Mouse (Mus musculus): Measurements from ENCODE around the gene Ugt1a6b. TPM values are rescaled to one million over a fixed set of nuclear protein-coding genes. Genes with fewer than 3 reads are reported as not detected.

Ugt1a6b gene
- polyA plus RNA-seq, 1 experiment = not detected

DNA sequence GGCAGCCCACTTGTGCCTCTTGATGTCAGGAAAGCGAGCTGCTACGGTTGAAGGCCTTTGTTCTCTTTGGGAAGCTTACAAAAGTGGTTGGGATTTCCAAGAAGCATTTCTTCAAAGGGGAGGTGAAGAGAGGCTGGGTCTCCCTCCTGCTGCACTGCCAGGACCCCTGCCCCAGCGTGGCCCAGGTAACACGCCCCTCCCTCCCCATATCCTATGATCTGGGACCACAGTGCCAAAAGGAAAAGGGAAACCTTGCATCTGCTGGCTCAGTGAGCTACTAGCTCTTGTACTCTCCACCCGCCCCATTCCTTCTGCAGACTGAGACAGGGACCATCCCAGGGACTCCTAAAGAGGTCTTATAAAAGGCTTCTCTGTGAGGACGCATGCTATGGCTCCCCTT lies 154.6 kb downstream of the Ugt1a6b start:
- TF ChIP-seq POLR2A (IDR thresholded peaks at IDR 0.05; ENCODE audit: insufficient read depth, low read depth, low read length) (no peak), CTCF (IDR thresholded peaks at IDR 0.05; ENCODE audit: insufficient read depth, low read depth, low read length) (no peak)
- H3K4me3 ChIP-seq (ENCODE audit: insufficient read depth, low read depth, low read length) = no peak overlapping the region
- peaks cover 6% of the 10 kb centered on the region; the same call in 1 of the 2 replicates for H3K4me1 ChIP-seq (ENCODE audit: control insufficient read depth, insufficient read depth, low read length)
- no peak overlapping the region for H3K27ac ChIP-seq (ENCODE audit: insufficient read depth, low read depth, low read length)
- WGBS = 81% methylated on average over 6 of the region's 6 CpGs

DNA sequence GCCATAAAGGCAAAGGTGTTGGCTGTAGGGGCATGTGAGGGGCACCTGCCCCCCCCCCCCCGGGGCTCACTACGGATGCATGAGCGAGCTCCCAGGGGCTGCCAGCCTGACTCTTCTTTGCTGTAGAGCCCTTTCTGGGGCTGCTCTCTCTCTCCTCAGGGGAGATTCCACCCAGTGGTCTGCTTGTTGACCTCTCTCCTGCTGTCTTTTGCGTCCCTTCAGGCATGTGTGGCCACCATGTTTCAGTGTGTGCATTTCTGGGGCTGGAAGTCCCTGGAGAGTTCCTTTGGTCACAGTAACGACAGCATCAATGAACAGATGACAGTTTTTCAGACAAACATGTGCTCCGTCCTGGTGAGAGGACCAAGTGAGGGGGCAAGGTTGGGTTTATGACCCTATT lies 155.3 kb downstream of the Ugt1a6b start:
- 71% methylated on average over 6 of the region's 6 CpGs for WGBS
- TF ChIP-seq POLR2A (IDR thresholded peaks at IDR 0.05; ENCODE audit: insufficient read depth, low read depth, low read length) = no peak
- no peak for TF ChIP-seq CTCF (IDR thresholded peaks at IDR 0.05; ENCODE audit: insufficient read depth, low read depth, low read length)
- no peak overlapping the region for H3K4me3 ChIP-seq (ENCODE audit: insufficient read depth, low read depth, low read length)
- H3K4me1 ChIP-seq (ENCODE audit: control insufficient read depth, insufficient read depth, low read length) = peaks cover 6% of the 10 kb centered on the region; the same call in 1 of the 2 replicates
- H3K27ac ChIP-seq (ENCODE audit: insufficient read depth, low read depth, low read length) = no peak overlapping the region

DNA sequence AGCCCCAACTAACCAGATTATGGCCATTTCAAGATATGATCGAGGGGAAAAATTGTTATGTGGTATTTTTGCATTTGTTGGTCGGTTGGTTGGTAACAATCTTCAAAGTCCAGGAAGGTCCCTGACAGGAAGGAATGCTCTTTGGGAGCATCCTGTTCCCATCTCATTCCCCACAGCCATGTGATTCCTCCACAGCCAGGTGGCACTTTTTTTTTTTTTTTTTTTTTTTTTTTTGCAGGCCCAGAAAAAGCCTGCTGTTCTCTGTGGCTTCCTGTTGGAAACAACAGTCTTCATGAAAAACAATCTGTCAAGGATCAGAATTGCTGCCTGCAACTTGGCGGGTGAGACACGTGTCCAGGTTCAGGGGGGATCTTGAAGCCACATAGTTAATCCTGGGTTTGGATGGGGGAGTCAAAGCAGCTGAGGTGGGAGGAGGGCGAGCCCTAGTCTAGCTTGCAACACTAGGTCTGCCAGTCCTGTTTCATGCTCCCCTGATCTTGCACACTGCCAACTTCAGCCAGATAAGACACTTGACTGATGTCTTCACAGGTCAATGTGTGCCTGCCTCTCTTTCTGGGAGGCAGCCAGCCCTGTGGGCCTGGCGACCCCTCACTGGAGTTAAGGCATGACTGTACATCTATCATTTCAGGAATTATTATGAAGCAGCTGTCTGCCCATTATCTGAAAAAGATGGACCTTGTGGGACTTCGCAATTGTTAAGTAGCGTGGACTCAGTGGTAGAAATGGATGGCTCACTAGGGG lies 156.0 kb downstream of the Ugt1a6b start:
- Histone ChIP-seq H3K4me1 (ENCODE audit: control insufficient read depth, insufficient read depth, low read length) (peaks cover 6% of the 10 kb centered on the region; the same call in 1 of the 2 replicates), H3K27ac (ENCODE audit: insufficient read depth, low read depth, low read length) (no peak overlapping the region), H3K4me3 (ENCODE audit: insufficient read depth, low read depth, low read length) (no peak overlapping the region)
- WGBS = 80% methylated on average over 8 of the region's 8 CpGs
- TF ChIP-seq POLR2A (IDR thresholded peaks at IDR 0.05; ENCODE audit: insufficient read depth, low read depth, low read length) (no peak), CTCF (IDR thresholded peaks at IDR 0.05; ENCODE audit: insufficient read depth, low read depth, low read length) (no peak)

DNA sequence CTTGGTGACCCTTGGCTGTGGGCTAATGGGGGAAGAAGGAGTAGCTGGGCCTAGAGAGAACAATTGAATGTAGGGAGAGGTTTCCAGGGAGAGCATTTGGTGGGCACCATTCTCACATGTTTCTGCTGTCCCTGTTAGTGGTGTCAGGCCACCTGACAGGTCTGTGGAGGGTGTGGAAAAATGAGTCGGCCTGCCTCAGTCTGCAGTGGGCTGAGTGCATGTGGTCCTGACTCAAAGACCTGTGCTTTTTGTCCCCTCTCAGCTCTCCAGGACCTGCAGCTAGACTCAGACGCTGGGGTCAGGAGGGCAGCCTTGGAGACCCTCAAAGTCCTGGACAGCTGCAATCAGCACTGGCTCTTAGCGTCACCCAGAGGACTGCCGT lies 156.6 kb downstream of the Ugt1a6b start:
- TF ChIP-seq POLR2A (IDR thresholded peaks at IDR 0.05; ENCODE audit: insufficient read depth, low read depth, low read length) = no peak
- no peak for TF ChIP-seq CTCF (IDR thresholded peaks at IDR 0.05; ENCODE audit: insufficient read depth, low read depth, low read length)
- 86% methylated on average over 4 of the region's 4 CpGs for WGBS
- Histone ChIP-seq H3K4me3 (ENCODE audit: insufficient read depth, low read depth, low read length) (no peak overlapping the region), H3K4me1 (ENCODE audit: control insufficient read depth, insufficient read depth, low read length) (peaks cover 6% of the 10 kb centered on the region; the same call in 1 of the 2 replicates), H3K27ac (ENCODE audit: insufficient read depth, low read depth, low read length) (no peak overlapping the region)

DNA sequence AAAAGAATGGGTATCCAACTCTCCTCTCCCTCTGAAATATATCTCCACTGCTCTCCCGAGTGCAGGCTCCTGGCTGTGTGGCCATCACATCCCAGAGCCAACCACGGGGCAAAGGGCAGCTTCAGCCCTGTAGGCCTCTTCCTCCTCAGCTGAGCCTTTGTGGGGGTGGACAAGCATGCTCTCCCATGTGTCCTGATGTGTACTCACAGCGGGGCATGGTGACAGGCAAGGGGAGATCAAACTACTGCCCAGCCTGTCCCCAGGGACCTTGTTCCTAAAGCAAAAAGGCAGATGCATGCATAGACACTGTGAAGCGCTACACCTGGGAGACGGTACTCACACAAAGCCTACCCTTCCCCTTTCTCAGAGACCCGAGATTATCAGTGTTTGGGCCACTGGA lies 157.1 kb downstream of the Ugt1a6b start:
- H3K4me3 ChIP-seq (ENCODE audit: insufficient read depth, low read depth, low read length) = no peak overlapping the region
- no peak overlapping the region for H3K27ac ChIP-seq (ENCODE audit: insufficient read depth, low read depth, low read length)
- WGBS = 81% methylated on average over 6 of the region's 6 CpGs
- peaks cover 6% of the 10 kb centered on the region; the same call in 1 of the 2 replicates for H3K4me1 ChIP-seq (ENCODE audit: control insufficient read depth, insufficient read depth, low read length)
- TF ChIP-seq CTCF (IDR thresholded peaks at IDR 0.05; ENCODE audit: insufficient read depth, low read depth, low read length) (no peak), POLR2A (IDR thresholded peaks at IDR 0.05; ENCODE audit: insufficient read depth, low read depth, low read length) (no peak)

DNA sequence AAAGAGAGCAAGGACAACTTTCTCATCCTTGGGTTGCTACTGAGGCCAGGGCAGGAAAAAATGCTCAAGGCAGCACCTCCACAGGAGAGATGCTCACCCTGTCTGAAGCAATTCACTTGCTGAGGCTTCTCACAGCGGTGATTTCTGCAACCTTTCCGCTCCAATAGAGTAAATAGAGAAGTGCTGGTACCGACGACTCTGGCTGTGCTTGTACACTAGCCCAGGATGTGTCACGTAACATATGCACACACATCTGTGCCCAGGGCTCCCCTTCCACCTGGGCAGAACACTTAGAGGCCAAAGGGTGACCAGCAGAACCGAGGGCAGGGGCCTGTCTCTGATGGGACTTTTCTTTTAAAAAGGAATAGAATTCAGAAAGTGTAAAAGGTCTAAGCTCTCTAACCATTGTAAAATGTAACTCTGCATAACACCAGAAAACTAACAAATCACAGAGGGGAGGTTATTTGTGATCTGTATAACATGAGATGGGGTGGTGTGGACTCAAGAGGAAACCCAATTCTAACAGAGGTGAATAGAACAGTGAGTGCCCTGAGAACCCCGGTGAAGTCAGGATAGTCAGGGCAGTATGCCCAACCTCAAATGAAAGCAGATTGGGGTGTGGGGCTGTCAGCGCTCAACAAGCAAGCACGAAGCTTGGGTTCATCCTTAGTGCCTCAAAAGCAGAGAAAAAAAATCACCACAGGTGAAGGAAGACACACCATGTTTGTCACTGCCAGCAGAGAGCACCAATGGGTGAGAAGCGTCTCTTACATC lies 157.7 kb downstream of the Ugt1a6b start:
- no peak overlapping the region for H3K27ac ChIP-seq (ENCODE audit: insufficient read depth, low read depth, low read length)
- TF ChIP-seq CTCF (IDR thresholded peaks at IDR 0.05; ENCODE audit: insufficient read depth, low read depth, low read length) (no peak), POLR2A (IDR thresholded peaks at IDR 0.05; ENCODE audit: insufficient read depth, low read depth, low read length) (no peak)
- H3K4me1 ChIP-seq (ENCODE audit: control insufficient read depth, insufficient read depth, low read length) = peaks cover 6% of the 10 kb centered on the region; the same call in 1 of the 2 replicates
- 83% methylated on average over 10 of the region's 10 CpGs for WGBS
- no peak overlapping the region for H3K4me3 ChIP-seq (ENCODE audit: insufficient read depth, low read depth, low read length)

DNA sequence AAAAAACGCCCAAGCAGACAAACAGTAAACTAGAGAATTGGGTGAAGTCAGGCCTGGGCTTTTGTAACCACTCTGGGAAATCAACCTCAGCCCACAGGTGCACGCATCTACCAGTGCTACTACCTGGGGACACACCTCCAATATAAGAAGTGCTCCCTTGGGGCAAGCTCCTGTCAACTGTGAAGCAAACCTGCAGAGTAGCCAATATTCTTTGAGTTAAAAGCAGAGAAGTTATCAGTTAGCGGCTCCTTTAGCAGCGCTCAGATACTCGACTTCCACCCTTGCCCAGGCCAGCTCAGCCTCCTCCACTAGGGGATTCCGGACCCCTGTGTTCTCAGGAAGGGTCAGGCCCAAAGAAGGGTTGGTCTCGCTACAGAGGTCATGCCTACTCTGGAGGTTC lies 158.7 kb downstream of the Ugt1a6b start:
- Histone ChIP-seq H3K4me3 (ENCODE audit: insufficient read depth, low read depth, low read length) (no peak overlapping the region), H3K4me1 (ENCODE audit: control insufficient read depth, insufficient read depth, low read length) (peaks cover 6% of the 10 kb centered on the region; the same call in 1 of the 2 replicates), H3K27ac (ENCODE audit: insufficient read depth, low read depth, low read length) (no peak overlapping the region)
- WGBS = 87% methylated on average over 7 of the region's 7 CpGs
- TF ChIP-seq CTCF (IDR thresholded peaks at IDR 0.05; ENCODE audit: insufficient read depth, low read depth, low read length) = no peak
- TF ChIP-seq POLR2A (IDR thresholded peaks at IDR 0.05; ENCODE audit: insufficient read depth, low read depth, low read length) = no peak

DNA sequence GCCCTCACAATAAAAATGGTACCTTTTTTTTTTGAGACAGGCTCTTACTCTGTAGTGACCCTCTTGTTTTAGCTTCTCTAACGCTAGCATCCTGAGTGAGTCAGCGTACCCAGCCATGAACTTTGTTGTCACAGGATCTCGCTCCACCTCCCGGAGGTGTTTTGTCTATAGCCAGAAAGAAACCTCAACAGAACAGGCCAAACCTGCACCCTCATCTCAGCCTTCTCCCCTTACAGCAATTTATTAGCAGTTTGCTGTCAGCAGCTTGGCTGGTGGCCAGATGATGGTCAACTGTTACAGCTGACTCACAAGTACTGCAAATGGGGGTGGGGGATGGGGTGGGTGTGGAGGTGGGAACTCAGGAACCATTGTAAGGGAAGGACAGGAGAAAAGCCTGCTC lies 159.2 kb downstream of the Ugt1a6b start:
- Histone ChIP-seq H3K4me3 (ENCODE audit: insufficient read depth, low read depth, low read length) (no peak overlapping the region), H3K27ac (ENCODE audit: insufficient read depth, low read depth, low read length) (no peak overlapping the region), H3K4me1 (ENCODE audit: control insufficient read depth, insufficient read depth, low read length) (peaks cover 6% of the 10 kb centered on the region; the same call in 1 of the 2 replicates)
- TF ChIP-seq CTCF (IDR thresholded peaks at IDR 0.05; ENCODE audit: insufficient read depth, low read depth, low read length) (no peak), POLR2A (IDR thresholded peaks at IDR 0.05; ENCODE audit: insufficient read depth, low read depth, low read length) (no peak)
- WGBS = 76% methylated on average over 4 of the region's 4 CpGs

DNA sequence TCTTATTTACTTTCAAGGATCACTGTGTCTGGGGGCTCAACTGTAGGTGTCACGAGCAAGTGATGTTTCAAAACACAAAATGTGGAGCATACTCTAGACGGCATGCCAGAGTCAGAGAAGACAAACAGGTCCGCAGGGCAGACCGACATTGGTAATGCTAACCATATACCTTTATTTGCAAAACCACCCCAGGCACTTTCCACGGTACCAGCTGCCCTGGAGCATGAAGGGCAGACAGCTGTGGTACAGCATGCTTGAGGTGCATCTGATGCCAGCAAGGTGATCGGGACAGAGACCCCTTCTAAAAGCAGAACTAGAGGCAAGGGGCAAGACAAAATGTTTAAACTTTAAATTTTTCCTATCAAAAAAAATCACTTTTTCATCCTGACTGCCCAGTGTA lies 159.9 kb downstream of the Ugt1a6b start:
- TF ChIP-seq POLR2A (IDR thresholded peaks at IDR 0.05; ENCODE audit: insufficient read depth, low read depth, low read length) = no peak
- TF ChIP-seq CTCF (IDR thresholded peaks at IDR 0.05; ENCODE audit: insufficient read depth, low read depth, low read length) = no peak
- no peak overlapping the region for H3K27ac ChIP-seq (ENCODE audit: insufficient read depth, low read depth, low read length)
- no peak overlapping the region for H3K4me3 ChIP-seq (ENCODE audit: insufficient read depth, low read depth, low read length)
- peaks cover 6% of the 10 kb centered on the region; the same call in 1 of the 2 replicates for H3K4me1 ChIP-seq (ENCODE audit: control insufficient read depth, insufficient read depth, low read length)
- 77% methylated on average over 6 of the region's 6 CpGs for WGBS

Measured in olfactory bulb, adult 2 months (tissue).